Mouse (Mus musculus) intestine, postnatal 0 days (tissue): ENCODE measurements around the gene Clip2. TPM values are rescaled to one million over a fixed set of nuclear protein-coding genes. Genes with fewer than 3 reads are reported as not detected.

Experiments used
- ATAC-seq: fragments of 200-750 bp; cut with Nextera tagmentation; 2 replicates; pipeline ENCODE4 v1.8.0; 2017; ENCODE audit warnings: mild to moderate bottlenecking, moderate TSS enrichment, moderate library complexity
- H3K27ac ChIP-seq: fragments of 300-500 bp; sonication (generic); 2 replicates; pipeline ENCODE4 v1.5.1; 2014; ENCODE audit warnings: mild to moderate bottlenecking, low read depth, low read length, moderate library complexity
- H3K27me3 ChIP-seq: fragments of 300-500 bp; sonication (generic); replicated peaks from 2 replicates; pipeline ENCODE4 v1.6.1; 2014; ENCODE audit warnings: low read length, mixed read lengths; ENCODE audit not compliant: control insufficient read depth, insufficient read depth
- H3K36me3 ChIP-seq: fragments of 300-500 bp; sonication (generic); 2 replicates; pipeline ENCODE4 v1.6.1; 2014; ENCODE audit warnings: mild to moderate bottlenecking, moderate library complexity; ENCODE audit not compliant: control insufficient read depth, insufficient read depth
- H3K4me1 ChIP-seq: fragments of 300-500 bp; sonication (generic); replicated peaks from 2 replicates; pipeline ENCODE4 v1.6.1; 2014; ENCODE audit warnings: antibody characterized with exemption, low read length, mixed read lengths; ENCODE audit not compliant: control insufficient read depth, insufficient read depth
- H3K4me2 ChIP-seq: fragments of 300-500 bp; sonication (generic); replicated peaks from 2 replicates; pipeline ENCODE4 v1.6.1; 2014; ENCODE audit warnings: low read depth, mild to moderate bottlenecking, moderate library complexity
- H3K4me3 ChIP-seq: fragments of 300-500 bp; sonication (generic); 2 replicates; pipeline ENCODE4 v1.5.1; 2014; ENCODE audit warnings: low read depth, low read length
- H3K9ac ChIP-seq: fragments of 300-500 bp; sonication (generic); 2 replicates; pipeline ENCODE4 v1.6.1; 2014; ENCODE audit warnings: mild to moderate bottlenecking, low read depth, low read length
- H3K9me3 ChIP-seq: fragments of 300-500 bp; sonication (generic); 2 replicates; pipeline ENCODE4 v1.6.1; 2016; ENCODE audit warnings: mixed run types; ENCODE audit not compliant: control insufficient read depth
- CTCF ChIP-seq: sonication (generic); IDR thresholded peaks from 2 replicates; pipeline ENCODE4 v1.5.1; 2016; ENCODE audit warnings: low read depth, mild to moderate bottlenecking, control low read depth, antibody characterized with exemption, moderate library complexity
- WGBS: fragments of 180-500 bp; shearing (Covaris S2); extraction: QIAGEN DNeasy Blood & Tissue Kit; methylation state at CpG from one replicate; pipeline ENCODE4 v1.1.7; 2014; 5-methylcytosine and 5-hydroxymethylcytosine counted together
- polyA plus RNA-seq: library from polyadenylated mRNA; unstranded; fragments of >200 nt; fragmentation: Nextera tagmentation; extraction: Ambion mirVana; gene quantifications from 2 replicates; pipeline ENCODE4 v1.2.1, GENCODE M21; 2015

The Clip2 gene
- polyA plus RNA-seq, 1 experiment from 2014 or later = 2.6 TPM

- H3K4me1 ChIP-seq = no peaks in the 10 kb centered on the region
- no peaks in the 10 kb centered on the region for H3K27me3 ChIP-seq
- WGBS = 66% methylated on average over 14 of the region's 14 CpGs
- H3K4me2 ChIP-seq = no peak overlapping the region
- no peak overlapping the region for H3K4me3 ChIP-seq
- TF ChIP-seq CTCF = peak; percentile 45
- H3K9ac ChIP-seq = no peak overlapping the region
- no peaks in the 10 kb centered on the region for H3K36me3 ChIP-seq
- H3K27ac ChIP-seq = no peak overlapping the region
- no peaks in the 10 kb centered on the region for H3K9me3 ChIP-seq
- ATAC-seq = no peak
Observed at GRCm38 (mm10) chr5:134576517-134577220, 24.4 kb upstream of the Clip2 start.

GRCm38 (mm10) chr5:134575833-134576232 lies 23.6 kb upstream of the Clip2 start:
- Histone ChIP-seq H3K9me3 (no peaks in the 10 kb centered on the region), H3K36me3 (no peaks in the 10 kb centered on the region), H3K27ac (no peak overlapping the region), H3K27me3 (no peaks in the 10 kb centered on the region), H3K4me2 (no peak overlapping the region), H3K4me1 (no peaks in the 10 kb centered on the region), H3K4me3 (no peak overlapping the region), H3K9ac (no peak overlapping the region)
- 89% methylated on average over 5 of the region's 5 CpGs for WGBS
- TF ChIP-seq CTCF = no peak
- no peak for ATAC-seq

- Histone ChIP-seq H3K36me3 (no peaks in the 10 kb centered on the region), H3K9ac (no peak overlapping the region), H3K9me3 (no peaks in the 10 kb centered on the region), H3K27me3 (no peaks in the 10 kb centered on the region), H3K27ac (peak overlapping the region; percentile 69; the same call in 1 of the 2 replicates), H3K4me3 (peak overlapping the region; percentile 46), H3K4me2 (peak overlapping the region; percentile 88), H3K4me1 (no peaks in the 10 kb centered on the region)
- WGBS = 40% methylated on average over 10 of the region's 10 CpGs
- ATAC-seq = peak; percentile 9; the same call in 1 of the 2 replicates
- no peak for TF ChIP-seq CTCF
Observed at GRCm38 (mm10) chr5:134572508-134573214, 20.4 kb upstream of the Clip2 start.

- H3K27ac ChIP-seq = peak overlapping the region; percentile 69
- no peak overlapping the region; the same call in 1 of the 2 replicates for H3K9ac ChIP-seq
- no peaks in the 10 kb centered on the region for H3K27me3 ChIP-seq
- H3K36me3 ChIP-seq = no peaks in the 10 kb centered on the region
- H3K4me1 ChIP-seq = no peaks in the 10 kb centered on the region
- WGBS = 1% methylated on average over 23 of the region's 23 CpGs
- ATAC-seq = peak; percentile 62
- TF ChIP-seq CTCF = no peak
- H3K9me3 ChIP-seq = no peaks in the 10 kb centered on the region
- H3K4me3 ChIP-seq = peak overlapping the region; percentile 46
- H3K4me2 ChIP-seq = peak overlapping the region; percentile 88
Observed at GRCm38 (mm10) chr5:134571730-134572507, 19.7 kb upstream of the Clip2 start.

GRCm38 (mm10) chr5:134568964-134569491 lies 16.8 kb upstream of the Clip2 start:
- Histone ChIP-seq H3K9ac (no peak overlapping the region), H3K4me2 (no peak overlapping the region), H3K4me3 (no peak overlapping the region), H3K36me3 (no peaks in the 10 kb centered on the region), H3K27ac (peak overlapping the region; percentile 73), H3K27me3 (no peaks in the 10 kb centered on the region), H3K4me1 (no peaks in the 10 kb centered on the region), H3K9me3 (no peaks in the 10 kb centered on the region)
- 52% methylated on average over 8 of the region's 8 CpGs for WGBS
- no peak for ATAC-seq
- TF ChIP-seq CTCF = no peak

- Histone ChIP-seq H3K36me3 (no peaks in the 10 kb centered on the region), H3K4me3 (no peak overlapping the region), H3K27ac (no peak overlapping the region; the same call in 1 of the 2 replicates), H3K9ac (no peak overlapping the region), H3K4me2 (no peak overlapping the region), H3K4me1 (no peaks in the 10 kb centered on the region; the same call in 1 of the 2 replicates), H3K27me3 (no peaks in the 10 kb centered on the region), H3K9me3 (no peaks in the 10 kb centered on the region)
- no peak for ATAC-seq
- whole genome bisulfite sequencing = 70% methylated on average over 3 of the region's 3 CpGs
- no peak for TF ChIP-seq CTCF
Observed at GRCm38 (mm10) chr5:134568030-134568429, 15.8 kb upstream of the Clip2 start.
